Mouse (Mus musculus): ENCODE results near the gene Spin2e.
"Not testable (repeated sequence)": the region's sequence is repeated elsewhere in the genome, so short reads cannot be mapped to it uniquely, and the experiment has no call there.

The Spin2e gene

GRCm38 (mm10) chrX:31618820-31619219 lies at the start of gene Spin2e:
Gene Spin2e (minus strand): TSS chrX:31618920.
- CTCF ChIA-PET, POLR2A ChIA-PET: not testable (repeated sequence)

GRCm38 (mm10) chrX:31574183-31574582 lies 44.5 kb downstream of the Spin2e start, which contains the start of gene Gm21883:
Gene Gm21883 (minus strand): TSS chrX:31574283.
- CTCF ChIA-PET, POLR2A ChIA-PET: not testable (repeated sequence)
